ENCODE assay signal across 8 mouse cellular contexts in genomic region chr1:37272464-37272863, GRCm38 (mm10). TPM values are rescaled to one million over a fixed set of nuclear protein-coding genes. Genes with fewer than 3 reads are reported as not detected.
DNase-seq lines count a peak whose midpoint lies in the region; ATAC-seq and TF ChIP-seq lines count a peak whose summit lies in the region.

No protein-coding gene starts in this region.

- DNase-seq in ES-E14 (ENCODE audit: low read depth, low spot score), result peak; percentile 44
- peak; percentile 71 for DNase-seq in adrenal gland, postnatal 10 days
- peak; percentile 61 for DNase-seq in embryo, embryonic 11.5 days (ENCODE audit: low read depth, low spot score)
- peak; percentile 46 to 77 for DNase-seq in kidney, postnatal 36 days
- DNase-seq in lung, adult 2 months, result peak; percentile 56
- DNase-seq in retina, postnatal 1 day, result peak; percentile 81
- DNase-seq in urinary bladder, postnatal 36 days (ENCODE audit: low spot score in 2 of 2), result peak; percentile 40 to 47

- H3K36me3 ChIP-seq in ES-E14 (ENCODE audit: control insufficient read depth, insufficient read depth, low read length, poor library complexity, severe bottlenecking), result no peaks in the 10 kb centered on the region
- H3K36me3 ChIP-seq in heart, embryonic 13.5 days, result no peaks in the 10 kb centered on the region

- H3K9ac ChIP-seq in ES-E14 (ENCODE audit: insufficient read depth, low read depth, low read length, poor library complexity, severe bottlenecking), result no peak overlapping the region
- H3K9ac ChIP-seq in heart, embryonic 13.5 days, result peak overlapping the region; percentile 54; the same call in 1 of the 2 replicates

- no peak for ATAC-seq in heart, embryonic 13.5 days (ENCODE audit: extremely low read depth, insufficient number of reproducible peaks, low FRiP score, low TSS enrichment)

- whole genome bisulfite sequencing in heart, embryonic 13.5 days, result 6% methylated on average over 7 of the region's 7 CpGs
- whole genome bisulfite sequencing in lung, adult 2 months, result 5% methylated on average over 7 of the region's 7 CpGs

- peaks cover 11% of the 10 kb centered on the region; the same call in 1 of the 2 replicates for H3K27me3 ChIP-seq in heart, embryonic 13.5 days (replicated peaks)

- H3K4me2 ChIP-seq in heart, embryonic 13.5 days, result no peak overlapping the region

- in situ Hi-C loops in ES-E14 (cut with MboI; ENCODE audit: low sequenced_read_pairs in 2 of 2, unreplicated experiment in 2 of 2), result loop anchor here (5.0 to 10.0 kb wide), 3 partner anchors 132 to 362 kb away; no protein-coding TSS in a partner anchor

- H3K27ac ChIP-seq in ES-E14 (ENCODE audit: insufficient read depth, low read depth, low read length, poor library complexity, severe bottlenecking), result no peak overlapping the region
- no peak overlapping the region for H3K27ac ChIP-seq in heart, embryonic 13.5 days (replicated peaks)

- H3K9me3 ChIP-seq in ES-E14 (ENCODE audit: control insufficient read depth, insufficient read depth, low read depth, low read length), result no peaks in the 10 kb centered on the region
- no peaks in the 10 kb centered on the region for H3K9me3 ChIP-seq in heart, embryonic 13.5 days

- no peak overlapping the region for H3K4me3 ChIP-seq in ES-E14 (ENCODE audit: insufficient read depth in 1 of 2, low read depth in 1 of 2, low read length in 2 of 2, poor library complexity in 1 of 2, severe bottlenecking in 1 of 2)
- no peak overlapping the region for H3K4me3 ChIP-seq in heart, embryonic 13.5 days
- H3K4me3 ChIP-seq in lung, adult 2 months (replicated peaks; ENCODE audit: extremely low read depth, low read depth, low read length), result no peak overlapping the region

- TF ChIP-seq CTCF in lung, adult 2 months (IDR thresholded peaks at IDR 0.05; ENCODE audit: insufficient read depth, low read length), result peak; percentile 60

- TF ChIP-seq POLR2A in lung, adult 2 months (IDR thresholded peaks at IDR 0.05; ENCODE audit: borderline replicate concordance, extremely low read depth, low read depth, low read length), result no peak

- H3K4me1 ChIP-seq in ES-E14 (ENCODE audit: control insufficient read depth in 2 of 2, insufficient read depth in 2 of 2, low read length in 2 of 2, poor library complexity in 1 of 2), result no peaks in the 10 kb centered on the region
- H3K4me1 ChIP-seq in heart, embryonic 13.5 days, result no peaks in the 10 kb centered on the region
- H3K4me1 ChIP-seq in lung, adult 2 months (ENCODE audit: control insufficient read depth, insufficient read depth, low read length), result no peaks in the 10 kb centered on the region

TF ChIP-seq in ES-E14, 5 proteins besides CTCF, POLR2A, EP300 and RAD21:
- TF ChIP-seq ZC3H11A (IDR thresholded peaks at IDR 0.05; ENCODE audit: borderline replicate concordance, low read depth, low read length) (peak; percentile 86; the same call in 1 of the 2 replicates), MAFK (IDR thresholded peaks at IDR 0.05; ENCODE audit: insufficient read depth, low read depth, low read length) (no peak)
TF ChIP-seq in ES-E14: peak in this region for 1.

RNA-seq across cellular contexts. Expression of gene Inpp4a, which starts 27.2 kb away (rescaled TPM):
- 4.0 and 5.5 TPM in 2 replicates for total RNA-seq in ES-E14 (2012; rRNA removed)
- 10 to 100 TPM; 18.4 to 23.5 TPM for total RNA-seq in adrenal gland, postnatal 10 days (2021)
- polyA plus RNA-seq in heart, embryonic 13.5 days (2015; fragmentation: Nextera tagmentation; extraction: Ambion mirVana), result 14.7 and 14.8 TPM in 2 replicates
- polyA plus RNA-seq in lung, adult 2 months (2012; rRNA removed), result 21.6 and 24.7 TPM in 2 replicates

RNA-seq across cellular contexts. Expression of gene Cnga3, which starts 58.2 kb away (rescaled TPM):
- 4.5 and 10.9 TPM in 2 replicates for total RNA-seq in ES-E14 (2012; rRNA removed)
- 1 to 10 TPM; 1.5 to 2.2 TPM for total RNA-seq in adrenal gland, postnatal 10 days (2021)
- not detected in 2 replicates for polyA plus RNA-seq in heart, embryonic 13.5 days (2015; fragmentation: Nextera tagmentation; extraction: Ambion mirVana)
- 0.05 TPM in 1 of 2 replicates, not detected in the other for polyA plus RNA-seq in lung, adult 2 months (2012; rRNA removed)
